Mouse (Mus musculus): Measurements from ENCODE around the gene Vps52.

Vps52 gene

GRCm38 (mm10) chr17:33920282-33921097 lies 35.1 kb upstream of the Vps52 start:
- peak; percentile 67 to 70 for DNase-seq (ENCODE audit: low spot score in 2 of 2)

GRCm38 (mm10) chr17:33921361-33921760 lies 34.3 kb upstream of the Vps52 start:
- DNase-seq (ENCODE audit: low spot score in 2 of 2) = no peak

- no peak for DNase-seq (ENCODE audit: low spot score in 2 of 2)
These were observed 30.9 kb upstream of the Vps52 start for GRCm38 (mm10) chr17:33924577-33925283.

- DNase-seq (ENCODE audit: low spot score in 2 of 2) = no peak
These were observed 30.1 kb upstream of the Vps52 start for GRCm38 (mm10) chr17:33925406-33926116.

- DNase-seq (ENCODE audit: low spot score in 2 of 2) = no peak
These were observed 29.2 kb upstream of the Vps52 start for GRCm38 (mm10) chr17:33926207-33926932.

GRCm38 (mm10) chr17:33928251-33928947 lies 27.2 kb upstream of the Vps52 start:
- no peak for DNase-seq (ENCODE audit: low spot score in 2 of 2)

GRCm38 (mm10) chr17:33929371-33930279 lies 26.0 kb upstream of the Vps52 start, which contains the start of gene Rgl2:
Gene Rgl2 (plus strand): TSS chr17:33929543.
- DNase-seq (ENCODE audit: low spot score in 2 of 2) = peak; percentile 86 to 88

- peak; percentile 54 to 57 for DNase-seq (ENCODE audit: low spot score in 2 of 2)
These were observed 25.1 kb upstream of the Vps52 start for GRCm38 (mm10) chr17:33930280-33931158.

- no peak for DNase-seq (ENCODE audit: low spot score in 2 of 2)
These were observed 24.3 kb upstream of the Vps52 start for GRCm38 (mm10) chr17:33931159-33931866.

GRCm38 (mm10) chr17:33931947-33932346 lies 23.7 kb upstream of the Vps52 start:
- peak in 1 of 2 experiments; percentile 3 for DNase-seq (ENCODE audit: low spot score in 2 of 2)

- DNase-seq (ENCODE audit: low spot score in 2 of 2) = peak in 1 of 2 experiments; percentile 4
These were observed 23.2 kb upstream of the Vps52 start for GRCm38 (mm10) chr17:33932448-33932847.

GRCm38 (mm10) chr17:33932970-33933369 lies 22.6 kb upstream of the Vps52 start:
- no peak for DNase-seq (ENCODE audit: low spot score in 2 of 2)

- no peak for DNase-seq (ENCODE audit: low spot score in 2 of 2)
These were observed 20.1 kb upstream of the Vps52 start for GRCm38 (mm10) chr17:33935422-33936055.

GRCm38 (mm10) chr17:33936993-33937392 lies 18.6 kb upstream of the Vps52 start:
- DNase-seq (ENCODE audit: low spot score in 2 of 2) = no peak

- DNase-seq (ENCODE audit: low spot score in 2 of 2) = no peak
These were observed 16.8 kb upstream of the Vps52 start for GRCm38 (mm10) chr17:33938783-33939182.

GRCm38 (mm10) chr17:33940206-33940805 lies 15.3 kb upstream of the Vps52 start, which contains the start of the genes Pfdn6 and Wdr46:
Gene Pfdn6 (minus strand): TSS chr17:33940343.
Gene Wdr46 (plus strand): TSS chr17:33940660.
- DNase-seq (ENCODE audit: low spot score in 2 of 2) = peak; percentile 67 to 79

GRCm38 (mm10) chr17:33940981-33941380 lies 14.6 kb upstream of the Vps52 start:
- no peak for DNase-seq (ENCODE audit: low spot score in 2 of 2)

Measured in frontal cortex, postnatal 25 days (tissue).